Mouse (Mus musculus): ENCODE measurements at regions not wholly inside any gene's neighbourhood (a gene's known extent, or its start where the extent isn't known, plus 50 kb on each side); places are given as distances from the start of the nearest gene placed in this dataset.

GRCm38 (mm10) chr1:128758802-128759481 lies 166.8 kb upstream of the Cxcr4 start:
- H3K9ac ChIP-seq (ENCODE audit: insufficient read depth, low read depth) = no peak overlapping the region
- no peak for DNase-seq (ENCODE audit: extremely low read depth)
- dilution Hi-C loops (cut with MboI; ENCODE audit: extremely low pct_ligation_motif_present, extremely low pct_unique_long_range_greater_than_20kb, low sequenced_read_pairs) (no loop called here), in situ Hi-C loops (cut with MboI; ENCODE audit: low pct_ligation_motif_present, low pct_unique_long_range_greater_than_20kb, low sequenced_read_pairs) (no loop called here)
- H3K36me3 ChIP-seq (replicated peaks in 1 of 2; ENCODE audit: control insufficient read depth in 1 of 2, insufficient read depth in 1 of 2, low read length in 1 of 2) = no peaks in the 10 kb centered on the region
- H3K27me3 ChIP-seq (replicated peaks) = no peaks in the 10 kb centered on the region
- H3K79me2 ChIP-seq (replicated peaks; ENCODE audit: control insufficient read depth, extremely low read depth, insufficient read depth, poor library complexity, severe bottlenecking) = no peaks in the 10 kb centered on the region
- TF ChIP-seq JUN (IDR thresholded peaks at IDR 0.05; ENCODE audit: insufficient read depth, low read depth, low read length) = no peak
- no peak for TF ChIP-seq E2F4 (IDR thresholded peaks at IDR 0.05; ENCODE audit: insufficient replicate concordance, low read depth, low read length)
- no peak overlapping the region for H3K4me3 ChIP-seq (replicated peaks in 1 of 3; ENCODE audit: low read depth in 2 of 3, low read length in 2 of 3, poor library complexity in 1 of 3)
- no peaks in the 10 kb centered on the region for H3K4me1 ChIP-seq (ENCODE audit: control insufficient read depth in 1 of 2, insufficient read depth in 2 of 2)
- H3K27ac ChIP-seq (ENCODE audit: insufficient read depth, low read depth) = no peak overlapping the region
- H3K9me3 ChIP-seq (replicated peaks; ENCODE audit: low read length) = no peaks in the 10 kb centered on the region
- no peak overlapping the region for H3K4me2 ChIP-seq (ENCODE audit: insufficient read depth, low read depth, poor library complexity, severe bottlenecking)

GRCm38 (mm10) chr1:128758294-128758801 lies 166.3 kb upstream of the Cxcr4 start:
- no peak for TF ChIP-seq MXI1 (IDR thresholded peaks at IDR 0.05; ENCODE audit: low read depth, low read length)
- no peak for TF ChIP-seq ZMIZ1 (IDR thresholded peaks at IDR 0.05; ENCODE audit: low read depth, low read length)
- no peak for TF ChIP-seq TBP (conservative IDR thresholded peaks at IDR 0.05; ENCODE audit: low read depth, low read length)
- no peak for TF ChIP-seq MAX (IDR thresholded peaks at IDR 0.05; ENCODE audit: low read length)
- no peak for TF ChIP-seq MEF2A (IDR thresholded peaks at IDR 0.05; ENCODE audit: borderline replicate concordance, low read depth, low read length)
- TF ChIP-seq RCOR1 (conservative IDR thresholded peaks at IDR 0.05; ENCODE audit: low read depth, low read length) = no peak
- no peak for TF ChIP-seq NELFE (IDR thresholded peaks at IDR 0.05; ENCODE audit: low read depth, low read length)
- TF ChIP-seq MAFK (IDR thresholded peaks at IDR 0.05; ENCODE audit: insufficient replicate concordance, low read length) = no peak
- no peak for TF ChIP-seq SIN3A (IDR thresholded peaks at IDR 0.05; ENCODE audit: low read length)
- no peak for TF ChIP-seq ZC3H11A (IDR thresholded peaks at IDR 0.05; ENCODE audit: low read depth, low read length)
- no peak for TF ChIP-seq USF1 (IDR thresholded peaks at IDR 0.05; ENCODE audit: low read depth, low read length)
- TF ChIP-seq CTCF (conservative IDR thresholded peaks at IDR 0.05 in 1 of 2, IDR thresholded peaks at IDR 0.05 in 1 of 2; ENCODE audit: low read depth in 2 of 2, low read length in 2 of 2) = no peak
- no peak for TF ChIP-seq SMC3 (IDR thresholded peaks at IDR 0.05; ENCODE audit: low read depth, low read length)
- TF ChIP-seq ETS1 (conservative IDR thresholded peaks at IDR 0.05; ENCODE audit: low read depth, low read length) = no peak
- TF ChIP-seq MAZ (IDR thresholded peaks at IDR 0.05; ENCODE audit: low read depth, low read length) = no peak
- no peak for TF ChIP-seq KAT2A (IDR thresholded peaks at IDR 0.05; ENCODE audit: insufficient replicate concordance, low read length)
- no peak overlapping the region for H3K4me2 ChIP-seq (ENCODE audit: insufficient read depth, low read depth, poor library complexity, severe bottlenecking)
- H3K4me3 ChIP-seq (replicated peaks in 1 of 3; ENCODE audit: low read depth in 2 of 3, low read length in 2 of 3, poor library complexity in 1 of 3) = no peak overlapping the region
- H3K4me1 ChIP-seq (ENCODE audit: control insufficient read depth in 1 of 2, insufficient read depth in 2 of 2) = no peaks in the 10 kb centered on the region
- no peaks in the 10 kb centered on the region for H3K79me2 ChIP-seq (replicated peaks; ENCODE audit: control insufficient read depth, extremely low read depth, insufficient read depth, poor library complexity, severe bottlenecking)
- no peaks in the 10 kb centered on the region for H3K27me3 ChIP-seq (replicated peaks)
- DNase-seq (ENCODE audit: extremely low read depth) = no peak
- H3K9me3 ChIP-seq (replicated peaks; ENCODE audit: low read length) = no peaks in the 10 kb centered on the region
- H3K36me3 ChIP-seq (replicated peaks in 1 of 2; ENCODE audit: control insufficient read depth in 1 of 2, insufficient read depth in 1 of 2, low read length in 1 of 2) = no peaks in the 10 kb centered on the region
- no peak overlapping the region for H3K27ac ChIP-seq (ENCODE audit: insufficient read depth, low read depth)
- dilution Hi-C loops (cut with MboI; ENCODE audit: extremely low pct_ligation_motif_present, extremely low pct_unique_long_range_greater_than_20kb, low sequenced_read_pairs) (no loop called here), in situ Hi-C loops (cut with MboI; ENCODE audit: low pct_ligation_motif_present, low pct_unique_long_range_greater_than_20kb, low sequenced_read_pairs) (no loop called here)
- H3K9ac ChIP-seq (ENCODE audit: insufficient read depth, low read depth) = no peak overlapping the region

All from CH12.LX (cell line).